ENCODE assay signal across 14 mouse cellular contexts in the genomic region with DNA sequence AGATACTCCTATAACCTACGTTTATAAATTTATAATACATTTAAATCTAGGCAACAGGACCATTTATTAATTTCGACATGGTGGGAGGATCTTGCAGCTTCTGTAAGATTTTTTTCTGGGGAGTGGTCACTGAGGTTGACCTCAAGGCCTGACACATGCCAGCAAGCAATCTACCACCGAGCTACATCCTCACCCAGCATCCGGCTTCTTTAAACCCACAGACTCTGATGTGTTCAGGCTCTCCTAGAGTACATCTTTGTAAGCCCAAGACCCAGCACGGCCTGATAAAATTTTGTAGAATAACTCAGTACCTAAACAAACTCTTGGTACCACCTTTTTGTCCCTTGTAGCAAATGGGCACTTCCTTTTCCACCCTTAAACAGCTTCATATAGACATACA.
"Had no signal": no experiment of that assay in that cellular context is flagged by ENCODE, and none has a peak within 500 bp of the region (broad histone marks: within the 10 kb centered on the region; RNA-seq: fewer than 3 reads in every experiment).

No protein-coding gene starts in this region.

- DNase-seq: lung, adult 2 months; lung, postnatal 36 days; retina, postnatal 1 day; right cerebral cortex, postnatal 4 days; spleen, adult 18-20 months; thymus, adult 18-20 months; thymus, postnatal 36 days had no signal

- H3K4me1 ChIP-seq: liver, embryonic 15.5 days had no signal

- ATAC-seq: lung, postnatal 0 days had no signal

- H3K27me3 ChIP-seq: liver, embryonic 15.5 days; megakaryocyte, embryonic 14.5 days; midbrain, embryonic 12.5 days had no signal

- H3K9ac ChIP-seq: liver, embryonic 15.5 days; midbrain, embryonic 12.5 days had no signal

- H3K27ac ChIP-seq: layer of hippocampus, adult 2 months; limb, embryonic 10.5 days; liver, embryonic 15.5 days had no signal

- H3K9me3 ChIP-seq: limb, embryonic 10.5 days; liver, embryonic 15.5 days; midbrain, embryonic 12.5 days had no signal

- H3K4me2 ChIP-seq: liver, embryonic 11.5 days; liver, embryonic 15.5 days; midbrain, embryonic 12.5 days had no signal

- H3K4me3 ChIP-seq: layer of hippocampus, adult 2 months; limb, embryonic 10.5 days; liver, embryonic 15.5 days; megakaryocyte, embryonic 14.5 days; midbrain, embryonic 12.5 days had no signal

- H3K36me3 ChIP-seq: liver, embryonic 15.5 days had no signal
